Comparison of ENCODE assay signal across 16 mouse cellular contexts in genomic region chr7:69941881-69942280, GRCm38 (mm10).
"Had no signal": no experiment of that assay in that cellular context is flagged by ENCODE, and none has a peak within 500 bp of the region (broad histone marks: within the 10 kb centered on the region; RNA-seq: fewer than 3 reads in every experiment).

No protein-coding gene starts in this region.

- H3K9me3 ChIP-seq: neural tube, embryonic 13.5 days; neural tube, embryonic 15.5 days; stomach, embryonic 15.5 days had no signal

- H3K4me2 ChIP-seq: neural tube, embryonic 13.5 days; neural tube, embryonic 15.5 days; stomach, embryonic 15.5 days had no signal

- H3K36me3 ChIP-seq: neural tube, embryonic 13.5 days; neural tube, embryonic 15.5 days; stomach, embryonic 15.5 days had no signal

- H3K4me3 ChIP-seq: neural tube, embryonic 13.5 days; neural tube, embryonic 15.5 days; stomach, embryonic 15.5 days had no signal

- H3K9ac ChIP-seq: neural tube, embryonic 13.5 days; neural tube, embryonic 15.5 days; stomach, embryonic 15.5 days had no signal

- H3K27me3 ChIP-seq: stomach, embryonic 15.5 days had no signal

- H3K27ac ChIP-seq: neural tube, embryonic 13.5 days; neural tube, embryonic 15.5 days; stomach, embryonic 15.5 days; stomach, postnatal 0 days had no signal

- DNase-seq: retina, postnatal 1 day; right cerebral cortex, adult 18-20 months; right cerebral cortex, postnatal 14 days; right cerebral cortex, postnatal 25 days; right cerebral cortex, postnatal 4 days; spleen, adult 18-20 months; thymus, adult 18-20 months; thymus, adult 2 months; thymus, postnatal 14 days; thymus, postnatal 25 days; thymus, postnatal 36 days; thymus, postnatal 4 days had no signal

- H3K4me1 ChIP-seq: neural tube, embryonic 13.5 days; neural tube, embryonic 15.5 days; stomach, embryonic 15.5 days had no signal
